Mouse (Mus musculus): ENCODE measurements around the gene Rgl2. TPM values are rescaled to one million over a fixed set of nuclear protein-coding genes. Genes with fewer than 3 reads are reported as not detected.
A peak's percentile ranks its signal among the peaks of the same experiment; 100 is the strongest.

The Rgl2 gene
- polyA plus RNA-seq, 1 experiment from 2014 or later, result 51.3 TPM

- Histone ChIP-seq H3K4me2 (ENCODE audit: low read depth, low read length) (no peak overlapping the region), H3K27ac (ENCODE audit: low read depth, low read length) (no peak overlapping the region), H3K4me1 (ENCODE audit: control insufficient read depth, insufficient read depth, low read length) (peaks cover 18% of the 10 kb centered on the region), H3K27me3 (ENCODE audit: control insufficient read depth, insufficient read depth, low read length) (no peaks in the 10 kb centered on the region), H3K9me3 (ENCODE audit: control insufficient read depth, low read length) (no peaks in the 10 kb centered on the region), H3K9ac (replicated peaks; ENCODE audit: low read depth, low read length) (no peak overlapping the region), H3K4me3 (ENCODE audit: low read depth, low read length) (no peak overlapping the region), H3K36me3 (ENCODE audit: control insufficient read depth, insufficient read depth, low read length) (peaks cover 26% of the 10 kb centered on the region)
- no peak for ATAC-seq (ENCODE audit: low read depth)
- 95% methylated on average over 28 of the region's 28 CpGs for WGBS
These were observed 17.4 kb upstream of the Rgl2 start for GRCm38 (mm10) chr17:33911813-33912414.

GRCm38 (mm10) chr17:33913264-33913663 is 16.1 kb upstream of the Rgl2 start:
- WGBS, result 95% methylated on average over 10 of the region's 10 CpGs
- Histone ChIP-seq H3K36me3 (ENCODE audit: control insufficient read depth, insufficient read depth, low read length) (peaks cover 26% of the 10 kb centered on the region), H3K9me3 (ENCODE audit: control insufficient read depth, low read length) (no peaks in the 10 kb centered on the region), H3K9ac (replicated peaks; ENCODE audit: low read depth, low read length) (no peak overlapping the region), H3K27ac (ENCODE audit: low read depth, low read length) (no peak overlapping the region), H3K4me1 (ENCODE audit: control insufficient read depth, insufficient read depth, low read length) (peaks cover 16% of the 10 kb centered on the region), H3K4me2 (ENCODE audit: low read depth, low read length) (no peak overlapping the region), H3K27me3 (ENCODE audit: control insufficient read depth, insufficient read depth, low read length) (no peaks in the 10 kb centered on the region), H3K4me3 (ENCODE audit: low read depth, low read length) (no peak overlapping the region)
- ATAC-seq (ENCODE audit: low read depth), result no peak

- Histone ChIP-seq H3K9me3 (ENCODE audit: control insufficient read depth, low read length) (no peaks in the 10 kb centered on the region), H3K27me3 (ENCODE audit: control insufficient read depth, insufficient read depth, low read length) (no peaks in the 10 kb centered on the region), H3K36me3 (ENCODE audit: control insufficient read depth, insufficient read depth, low read length) (peaks cover 26% of the 10 kb centered on the region), H3K4me1 (ENCODE audit: control insufficient read depth, insufficient read depth, low read length) (peaks cover 18% of the 10 kb centered on the region), H3K27ac (ENCODE audit: low read depth, low read length) (no peak overlapping the region), H3K4me2 (ENCODE audit: low read depth, low read length) (no peak overlapping the region), H3K9ac (replicated peaks; ENCODE audit: low read depth, low read length) (no peak overlapping the region), H3K4me3 (ENCODE audit: low read depth, low read length) (no peak overlapping the region)
- no peak for ATAC-seq (ENCODE audit: low read depth)
- 97% methylated on average over 8 of the region's 8 CpGs for WGBS
These were observed 15.4 kb upstream of the Rgl2 start for GRCm38 (mm10) chr17:33913905-33914304.

- no peak for ATAC-seq (ENCODE audit: low read depth)
- peaks cover 26% of the 10 kb centered on the region for H3K36me3 ChIP-seq (ENCODE audit: control insufficient read depth, insufficient read depth, low read length)
- H3K4me3 ChIP-seq (ENCODE audit: low read depth, low read length), result no peak overlapping the region
- WGBS, result 76% methylated on average over 13 of the region's 13 CpGs
- H3K9ac ChIP-seq (replicated peaks; ENCODE audit: low read depth, low read length), result no peak overlapping the region
- H3K27me3 ChIP-seq (ENCODE audit: control insufficient read depth, insufficient read depth, low read length), result no peaks in the 10 kb centered on the region
- H3K4me2 ChIP-seq (ENCODE audit: low read depth, low read length), result peak overlapping the region; percentile 26; the same call in 1 of the 2 replicates
- no peak overlapping the region for H3K27ac ChIP-seq (ENCODE audit: low read depth, low read length)
- no peaks in the 10 kb centered on the region for H3K9me3 ChIP-seq (ENCODE audit: control insufficient read depth, low read length)
- H3K4me1 ChIP-seq (ENCODE audit: control insufficient read depth, insufficient read depth, low read length), result peaks cover 24% of the 10 kb centered on the region
These were observed 14.4 kb upstream of the Rgl2 start for GRCm38 (mm10) chr17:33914969-33915391.

GRCm38 (mm10) chr17:33915671-33916250 is 13.6 kb upstream of the Rgl2 start, which contains the start of the genes Tapbp and Zbtb22:
Tapbp (plus strand) TSS chr17:33915899.
Zbtb22 (plus strand) TSS chr17:33915904.
- peak; percentile 93 for ATAC-seq (ENCODE audit: low read depth)
- Histone ChIP-seq H3K36me3 (ENCODE audit: control insufficient read depth, insufficient read depth, low read length) (peaks cover 26% of the 10 kb centered on the region), H3K9ac (replicated peaks; ENCODE audit: low read depth, low read length) (peak within 1 kb of the TSS; percentile 57), H3K27me3 (ENCODE audit: control insufficient read depth, insufficient read depth, low read length) (no peaks in the 10 kb centered on the region), H3K27ac (ENCODE audit: low read depth, low read length) (peak within 1 kb of the TSS; percentile 77), H3K4me3 (ENCODE audit: low read depth, low read length) (peak within 1 kb of the TSS; percentile 45), H3K4me1 (ENCODE audit: control insufficient read depth, insufficient read depth, low read length) (peaks cover 22% of the 10 kb centered on the region), H3K4me2 (ENCODE audit: low read depth, low read length) (peak within 1 kb of the TSS; percentile 41), H3K9me3 (ENCODE audit: control insufficient read depth, low read length) (no peaks in the 10 kb centered on the region)
- WGBS, result under 1% methylated on average over 28 of the region's 34 CpGs

GRCm38 (mm10) chr17:33916294-33916693 is 13.0 kb upstream of the Rgl2 start:
- peaks cover 23% of the 10 kb centered on the region for H3K36me3 ChIP-seq (ENCODE audit: control insufficient read depth, insufficient read depth, low read length)
- no peaks in the 10 kb centered on the region for H3K9me3 ChIP-seq (ENCODE audit: control insufficient read depth, low read length)
- H3K27me3 ChIP-seq (ENCODE audit: control insufficient read depth, insufficient read depth, low read length), result no peaks in the 10 kb centered on the region
- H3K9ac ChIP-seq (replicated peaks; ENCODE audit: low read depth, low read length), result peak overlapping the region; percentile 57
- peak overlapping the region; percentile 77 for H3K27ac ChIP-seq (ENCODE audit: low read depth, low read length)
- under 1% methylated on average over 18 of the region's 20 CpGs for WGBS
- peak; percentile 19 for ATAC-seq (ENCODE audit: low read depth)
- H3K4me1 ChIP-seq (ENCODE audit: control insufficient read depth, insufficient read depth, low read length), result peaks cover 22% of the 10 kb centered on the region
- H3K4me2 ChIP-seq (ENCODE audit: low read depth, low read length), result peak overlapping the region; percentile 41
- H3K4me3 ChIP-seq (ENCODE audit: low read depth, low read length), result peak overlapping the region; percentile 45

GRCm38 (mm10) chr17:33916847-33917655 is 12.3 kb upstream of the Rgl2 start:
- H3K27ac ChIP-seq (ENCODE audit: low read depth, low read length), result no peak overlapping the region; the same call in 1 of the 2 replicates
- H3K36me3 ChIP-seq (ENCODE audit: control insufficient read depth, insufficient read depth, low read length), result peaks cover 16% of the 10 kb centered on the region
- no peaks in the 10 kb centered on the region for H3K27me3 ChIP-seq (ENCODE audit: control insufficient read depth, insufficient read depth, low read length)
- H3K4me1 ChIP-seq (ENCODE audit: control insufficient read depth, insufficient read depth, low read length), result peaks cover 22% of the 10 kb centered on the region
- H3K4me3 ChIP-seq (ENCODE audit: low read depth, low read length), result peak overlapping the region; percentile 45
- peak overlapping the region; percentile 41 for H3K4me2 ChIP-seq (ENCODE audit: low read depth, low read length)
- ATAC-seq (ENCODE audit: low read depth), result no peak
- H3K9ac ChIP-seq (replicated peaks; ENCODE audit: low read depth, low read length), result no peak overlapping the region
- no peaks in the 10 kb centered on the region for H3K9me3 ChIP-seq (ENCODE audit: control insufficient read depth, low read length)
- 73% methylated on average over 31 of the region's 31 CpGs for WGBS

GRCm38 (mm10) chr17:33917656-33918292 is 11.6 kb upstream of the Rgl2 start:
- H3K4me2 ChIP-seq (ENCODE audit: low read depth, low read length), result no peak overlapping the region
- no peaks in the 10 kb centered on the region for H3K9me3 ChIP-seq (ENCODE audit: control insufficient read depth, low read length)
- peaks cover 12% of the 10 kb centered on the region for H3K36me3 ChIP-seq (ENCODE audit: control insufficient read depth, insufficient read depth, low read length)
- peaks cover 22% of the 10 kb centered on the region for H3K4me1 ChIP-seq (ENCODE audit: control insufficient read depth, insufficient read depth, low read length)
- H3K4me3 ChIP-seq (ENCODE audit: low read depth, low read length), result no peak overlapping the region
- H3K27ac ChIP-seq (ENCODE audit: low read depth, low read length), result no peak overlapping the region
- H3K9ac ChIP-seq (replicated peaks; ENCODE audit: low read depth, low read length), result no peak overlapping the region
- WGBS, result 85% methylated on average over 18 of the region's 18 CpGs
- ATAC-seq (ENCODE audit: low read depth), result no peak
- H3K27me3 ChIP-seq (ENCODE audit: control insufficient read depth, insufficient read depth, low read length), result no peaks in the 10 kb centered on the region
